Mouse (Mus musculus): ENCODE data around the gene Nfkbie.

- no peak for TF ChIP-seq CTCF (IDR thresholded peaks at IDR 0.05; ENCODE audit: low read depth)
- TF ChIP-seq EP300 (IDR thresholded peaks at IDR 0.05; ENCODE audit: low read depth) = no peak
Observed at GRCm38 (mm10) chr17:45597787-45598186, 42.3 kb downstream of the Nfkbie start.
